Mouse (Mus musculus) forebrain, embryonic 11.5 days (tissue): ENCODE measurements around the gene Htr2c. TPM values are rescaled to one million over a fixed set of nuclear protein-coding genes. Genes with fewer than 3 reads are reported as not detected.

ENCODE experiments used
- ATAC-seq: fragments of 200-750 bp; cut with Nextera tagmentation; replicated peaks from 2 replicates; pipeline ENCODE4 v1.8.0; 2017; ENCODE audit warnings: moderate TSS enrichment; ENCODE audit not compliant: low FRiP score
- DNase-seq: peaks from one replicate; pipeline ENCODE4 v3.0.0-alpha.2; 2017; ENCODE audit warnings: low spot score
- H3K27ac ChIP-seq: fragments of 300-500 bp; sonication (generic); 2 replicates; pipeline ENCODE4 v1.5.1; 2014; ENCODE audit warnings: low read depth, low read length
- H3K27me3 ChIP-seq: fragments of 300-500 bp; sonication (generic); 2 replicates; pipeline ENCODE4 v1.6.1; 2014; ENCODE audit warnings: mild to moderate bottlenecking, low read length, mixed read lengths; ENCODE audit not compliant: control insufficient read depth, insufficient read depth
- H3K36me3 ChIP-seq: fragments of 300-500 bp; sonication (generic); 2 replicates; pipeline ENCODE4 v1.6.1; 2014; ENCODE audit warnings: mild to moderate bottlenecking, low read length, moderate library complexity, mixed read lengths; ENCODE audit not compliant: control insufficient read depth, insufficient read depth
- H3K4me1 ChIP-seq: fragments of 300-500 bp; sonication (generic); replicated peaks from 2 replicates; pipeline ENCODE4 v1.6.1; 2014; ENCODE audit warnings: low read length, mixed read lengths; ENCODE audit not compliant: control insufficient read depth, insufficient read depth
- H3K4me2 ChIP-seq: fragments of 300-500 bp; sonication (generic); 2 replicates; pipeline ENCODE4 v1.6.1; 2014; ENCODE audit warnings: low read depth, mild to moderate bottlenecking, low read length, moderate library complexity, mixed read lengths; ENCODE audit not compliant: severe bottlenecking
- H3K4me3 ChIP-seq: fragments of 300-500 bp; sonication (generic); 2 replicates; pipeline ENCODE4 v1.5.1; 2014; ENCODE audit warnings: low read depth, low read length
- H3K9ac ChIP-seq: fragments of 300-500 bp; sonication (generic); 2 replicates; pipeline ENCODE4 v1.6.1; 2014; ENCODE audit warnings: low read length
- H3K9me3 ChIP-seq: fragments of 300-500 bp; sonication (generic); 2 replicates; pipeline ENCODE4 v1.6.1; 2016; ENCODE audit warnings: low read length, mixed read lengths; ENCODE audit not compliant: control insufficient read depth
- WGBS: fragments of 180-500 bp; shearing (Covaris S2); extraction: QIAGEN DNeasy Blood & Tissue Kit; methylation state at CpG from one replicate; pipeline ENCODE4 v1.1.7; 2014; 5-methylcytosine and 5-hydroxymethylcytosine counted together
- polyA plus RNA-seq: library from polyadenylated mRNA; unstranded; fragments of >200 nt; fragmentation: Nextera tagmentation; extraction: Ambion mirVana; gene quantifications from 2 replicates; pipeline ENCODE4 v1.2.1, GENCODE M21; 2014

The Htr2c gene
- 0.40 and 0.48 TPM in 2 replicates for polyA plus RNA-seq

DNA sequence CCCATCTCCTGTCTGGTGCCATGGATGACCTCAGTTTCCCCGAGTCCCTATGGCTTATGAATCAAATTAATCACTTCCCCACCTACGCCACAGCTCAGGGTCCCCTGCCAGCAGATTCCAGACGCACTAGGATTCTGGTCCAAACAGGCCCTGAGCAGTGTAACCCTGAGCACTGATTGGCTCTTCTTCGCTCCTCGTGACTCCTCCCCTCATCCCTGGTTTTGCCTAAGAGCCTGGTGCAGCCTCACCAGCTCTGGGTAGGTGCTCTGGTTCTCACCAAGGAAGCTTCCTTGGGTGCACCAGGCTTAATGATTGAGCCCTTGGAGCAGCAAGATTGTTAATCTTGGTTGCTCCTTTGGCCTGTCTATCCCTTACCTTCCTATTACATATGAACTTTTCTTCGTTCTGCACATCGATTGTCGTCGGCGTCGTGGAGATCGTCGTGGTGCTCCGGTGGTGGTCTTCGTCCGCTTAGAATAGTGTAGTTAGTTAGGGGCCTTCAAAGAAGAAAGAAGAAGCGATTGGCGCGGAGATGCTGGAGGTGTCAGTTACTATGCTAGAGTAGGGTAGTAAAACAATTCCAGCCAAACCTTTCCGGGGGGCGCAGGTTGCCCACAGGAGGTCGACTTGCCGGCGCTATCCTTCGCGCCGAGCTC, at the start of gene Htr2c:
TSS of gene Htr2c (plus strand) at position 256 of the 656 bp plus-strand sequence.
- peaks cover 5% of the 10 kb centered on the region; the same call in 1 of the 2 replicates for H3K27me3 ChIP-seq
- DNase-seq (peak; percentile 48), ATAC-seq (peak; percentile 84)

DNA sequence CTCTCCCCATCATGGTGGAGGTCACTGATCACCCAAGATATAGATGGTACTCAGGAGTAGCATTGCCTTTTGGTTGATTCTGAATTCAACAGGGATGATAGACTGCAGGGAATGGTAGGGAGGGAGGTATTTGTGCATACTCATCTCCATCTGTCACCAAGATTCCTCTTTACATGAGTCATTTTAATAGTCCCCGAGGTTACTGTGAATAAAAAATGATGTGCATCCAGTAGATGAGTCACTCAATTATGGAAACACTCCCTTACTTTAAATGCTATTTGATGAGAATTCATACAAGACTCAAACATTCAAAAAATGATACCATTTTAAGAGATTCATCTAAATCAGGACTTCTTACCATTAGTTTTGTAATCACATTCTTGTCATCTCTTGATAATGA, 34.1 kb upstream of the Htr2c start:
- no peaks in the 10 kb centered on the region for H3K36me3 ChIP-seq
- H3K27me3 ChIP-seq: no peaks in the 10 kb centered on the region
- H3K4me1 ChIP-seq: no peaks in the 10 kb centered on the region
- WGBS: 68% methylated on average over 1 of the region's 1 CpGs
- no peaks in the 10 kb centered on the region for H3K9me3 ChIP-seq
- no peak overlapping the region for H3K27ac ChIP-seq
- no peak overlapping the region for H3K9ac ChIP-seq
- ATAC-seq (no peak), DNase-seq (no peak)
- H3K4me3 ChIP-seq: no peak overlapping the region
- no peak overlapping the region for H3K4me2 ChIP-seq

More for the DNA sequence above, at the start of gene Htr2c:
- peak within 1 kb of the TSS; percentile 6; the same call in 1 of the 2 replicates for H3K9ac ChIP-seq
- no peaks in the 10 kb centered on the region for H3K4me1 ChIP-seq
- H3K9me3 ChIP-seq: no peaks in the 10 kb centered on the region
- H3K4me2 ChIP-seq: peak within 1 kb of the TSS; percentile 68
- no peak within 1 kb of the TSS for H3K27ac ChIP-seq
- H3K36me3 ChIP-seq: no peaks in the 10 kb centered on the region
- 29% methylated on average over 27 of the region's 27 CpGs for WGBS
- H3K4me3 ChIP-seq: peak within 1 kb of the TSS; percentile 35

DNA sequence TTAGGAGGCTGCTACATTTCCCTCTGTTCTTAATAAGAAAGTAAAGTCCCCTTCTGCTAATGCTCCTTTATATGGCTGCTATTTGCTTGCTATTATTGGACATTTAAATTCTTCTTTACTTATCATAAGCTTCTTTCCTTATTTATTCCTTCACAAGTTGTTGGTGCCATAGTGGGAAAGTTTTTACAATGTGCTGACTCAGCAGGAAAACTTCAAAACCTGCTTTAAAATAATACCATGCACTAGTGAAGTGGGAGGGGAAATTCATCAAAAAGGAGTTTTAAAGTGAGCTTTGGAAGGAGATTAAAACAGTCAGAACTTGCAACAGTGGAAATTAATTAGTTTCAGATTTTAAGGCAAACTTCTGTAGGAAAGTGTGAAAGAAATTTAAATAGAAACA, 26.0 kb upstream of the Htr2c start:
- Histone ChIP-seq H3K4me2 (no peak overlapping the region), H3K36me3 (no peaks in the 10 kb centered on the region), H3K27me3 (no peaks in the 10 kb centered on the region), H3K9me3 (no peaks in the 10 kb centered on the region), H3K4me1 (no peaks in the 10 kb centered on the region), H3K27ac (no peak overlapping the region), H3K9ac (no peak overlapping the region), H3K4me3 (no peak overlapping the region)
- DNase-seq: no peak
- no peak for ATAC-seq

DNA sequence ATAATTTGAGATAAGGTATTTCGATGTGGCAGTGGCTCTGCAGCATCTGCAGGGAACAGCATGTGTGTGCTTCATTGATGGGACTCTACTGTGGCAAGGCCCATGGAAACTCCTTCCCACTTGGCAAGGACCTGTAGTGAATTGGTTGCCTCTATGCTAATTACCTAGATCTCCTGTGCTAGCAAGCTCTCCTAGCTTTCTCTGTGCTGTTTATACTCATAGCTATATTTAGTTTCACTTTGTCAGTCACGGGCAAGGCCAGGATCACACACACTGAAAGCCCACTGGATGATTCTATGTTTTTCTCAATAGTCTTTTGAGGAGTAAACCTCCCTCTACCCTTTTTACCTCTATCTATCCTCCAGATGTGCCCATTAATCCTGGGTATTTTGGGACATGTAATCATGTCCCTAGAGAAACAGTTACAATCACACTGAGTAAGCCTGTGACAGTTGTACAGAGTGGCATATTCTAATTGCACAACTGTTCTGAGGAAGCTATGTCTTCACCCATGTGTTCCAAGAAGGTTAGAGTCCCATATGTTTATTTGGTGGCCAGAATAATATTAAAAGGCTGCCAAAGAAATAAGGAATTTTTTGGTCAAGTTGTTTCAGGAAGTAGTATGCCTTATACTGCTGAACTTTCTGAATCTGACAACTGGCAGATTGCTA, 16.0 kb upstream of the Htr2c start:
- H3K27ac ChIP-seq: no peak overlapping the region
- ATAC-seq: no peak
- no peak overlapping the region for H3K4me2 ChIP-seq
- no peak for DNase-seq
- no peaks in the 10 kb centered on the region for H3K27me3 ChIP-seq
- WGBS: 84% methylated on average over 2 of the region's 2 CpGs
- no peaks in the 10 kb centered on the region for H3K4me1 ChIP-seq
- H3K9ac ChIP-seq: no peak overlapping the region
- H3K36me3 ChIP-seq: no peaks in the 10 kb centered on the region
- no peaks in the 10 kb centered on the region for H3K9me3 ChIP-seq
- no peak overlapping the region for H3K4me3 ChIP-seq

DNA sequence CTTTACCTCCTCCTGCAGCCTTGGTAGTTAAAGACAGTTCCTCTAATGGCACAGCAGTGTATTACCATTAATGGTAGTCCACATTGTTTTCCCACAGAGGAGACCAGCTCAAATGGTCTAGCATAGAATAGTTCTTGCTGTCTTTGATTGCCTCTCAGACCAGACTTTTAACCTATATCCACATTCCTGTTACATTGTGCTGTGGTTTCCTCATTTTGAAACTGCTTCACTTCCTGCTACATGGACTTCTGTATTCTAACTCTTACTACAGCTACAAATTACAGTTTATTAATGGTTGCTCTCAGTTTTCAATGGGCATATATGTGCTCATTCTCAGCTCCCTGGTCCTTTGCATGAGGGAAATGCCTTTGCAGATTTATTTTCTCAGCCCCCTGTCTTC, 15.3 kb upstream of the Htr2c start:
- H3K4me2 ChIP-seq: no peak overlapping the region
- no peak overlapping the region for H3K9ac ChIP-seq
- H3K27ac ChIP-seq: no peak overlapping the region
- H3K27me3 ChIP-seq: no peaks in the 10 kb centered on the region
- ATAC-seq (no peak), DNase-seq (no peak)
- H3K9me3 ChIP-seq: no peaks in the 10 kb centered on the region
- H3K4me3 ChIP-seq: no peak overlapping the region
- no peaks in the 10 kb centered on the region for H3K4me1 ChIP-seq
- no peaks in the 10 kb centered on the region for H3K36me3 ChIP-seq

DNA sequence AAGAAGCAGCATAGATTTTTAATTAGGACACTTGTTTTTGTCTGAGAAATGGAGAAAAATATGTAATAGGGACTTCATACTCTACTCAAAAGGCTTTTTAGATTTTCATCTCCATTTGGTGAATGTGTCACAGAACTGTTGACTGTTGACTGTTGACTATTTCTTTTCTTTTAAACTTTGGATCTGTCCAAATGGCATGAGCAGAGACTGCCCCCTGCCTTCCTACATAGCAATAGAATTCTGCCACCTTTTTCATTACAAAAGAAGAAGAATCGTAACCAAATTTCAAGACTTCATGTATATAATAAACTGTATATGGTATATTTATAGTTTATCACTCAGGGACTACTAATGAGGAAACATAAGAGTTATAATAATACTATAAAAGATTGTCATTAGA, 3.7 kb upstream of the Htr2c start:
- Histone ChIP-seq H3K4me1 (no peaks in the 10 kb centered on the region), H3K9ac (no peak overlapping the region), H3K27me3 (peaks cover 5% of the 10 kb centered on the region; the same call in 1 of the 2 replicates), H3K4me3 (no peak overlapping the region), H3K4me2 (no peak overlapping the region), H3K27ac (no peak overlapping the region), H3K9me3 (no peaks in the 10 kb centered on the region), H3K36me3 (no peaks in the 10 kb centered on the region)
- no peak for ATAC-seq
- 54% methylated on average over 1 of the region's 1 CpGs for WGBS
- DNase-seq: no peak

DNA sequence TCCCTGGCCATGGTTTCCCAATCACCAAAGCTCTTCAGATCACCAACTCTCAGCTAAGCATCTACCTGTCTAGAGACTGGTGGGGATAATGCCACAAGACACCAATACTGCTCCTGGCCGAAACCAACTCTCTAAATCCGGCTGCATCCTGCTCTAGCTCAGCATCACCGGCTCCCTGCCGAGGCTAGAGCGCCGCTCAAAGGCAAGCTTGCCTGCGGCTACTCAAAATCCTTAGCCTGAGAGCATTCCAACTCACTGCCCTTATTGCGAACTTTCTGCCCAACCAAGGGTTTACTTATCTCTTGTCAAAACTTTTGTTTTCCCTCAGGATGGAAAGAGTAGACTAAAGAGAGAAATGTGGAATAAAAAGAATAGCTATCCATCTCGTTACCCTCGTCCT, 2.4 kb upstream of the Htr2c start:
- no peak overlapping the region for H3K27ac ChIP-seq
- DNase-seq (peak; percentile 49), ATAC-seq (no peak)
- H3K9me3 ChIP-seq: no peaks in the 10 kb centered on the region
- no peak overlapping the region for H3K4me2 ChIP-seq
- 18% methylated on average over 10 of the region's 10 CpGs for WGBS
- peaks cover 5% of the 10 kb centered on the region; the same call in 1 of the 2 replicates for H3K27me3 ChIP-seq
- H3K9ac ChIP-seq: no peak overlapping the region
- no peaks in the 10 kb centered on the region for H3K4me1 ChIP-seq
- H3K4me3 ChIP-seq: no peak overlapping the region
- no peaks in the 10 kb centered on the region for H3K36me3 ChIP-seq

DNA sequence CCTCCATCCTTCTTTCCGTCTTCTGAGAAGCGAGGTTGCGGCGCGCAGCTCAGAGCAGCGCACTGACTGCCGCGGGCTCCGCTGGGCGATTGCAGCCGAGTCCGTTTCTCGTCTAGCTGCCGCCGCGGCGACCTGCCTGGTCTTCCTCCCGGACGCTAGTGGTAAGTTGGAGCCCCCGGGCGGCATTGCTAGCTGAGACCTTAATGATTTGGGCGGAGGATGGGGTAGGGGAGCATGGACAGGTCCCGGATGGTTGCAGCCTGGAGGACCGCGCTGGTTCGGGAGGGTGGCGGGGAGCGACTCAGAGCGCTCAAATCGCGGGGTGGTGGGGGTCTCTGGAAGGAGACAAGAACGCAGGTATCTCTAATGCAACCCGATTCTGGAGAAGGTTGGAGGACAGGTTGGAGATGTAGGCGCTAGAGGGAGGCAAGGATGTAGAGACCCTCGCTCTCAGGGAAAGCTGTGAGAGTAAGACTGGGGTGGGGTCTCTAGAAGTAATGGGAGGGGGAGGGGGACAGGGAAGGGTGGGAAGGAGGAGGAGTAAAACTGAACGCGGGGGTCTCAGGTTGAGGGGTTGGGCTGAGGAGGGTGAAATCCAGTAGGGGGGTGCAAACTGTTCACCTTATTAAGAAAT, 718 bp downstream of the Htr2c start:
- Histone ChIP-seq H3K4me1 (no peaks in the 10 kb centered on the region), H3K4me3 (peak overlapping the region; percentile 35), H3K27ac (no peak overlapping the region), H3K4me2 (peak overlapping the region; percentile 68), H3K27me3 (peaks cover 5% of the 10 kb centered on the region; the same call in 1 of the 2 replicates), H3K9ac (peak overlapping the region; percentile 6; the same call in 1 of the 2 replicates), H3K9me3 (no peaks in the 10 kb centered on the region), H3K36me3 (no peaks in the 10 kb centered on the region)
- ATAC-seq (peak; percentile 66), DNase-seq (peak; percentile 60)
- WGBS: 24% methylated on average over 37 of the region's 37 CpGs
